Mouse (Mus musculus) adrenal gland, adult (tissue): ENCODE data around the gene Olfr571.

Experiments used
- DNase-seq, 2 experiments: peaks; one replicate each; pipeline ENCODE4 v3.0.0; 2022 to 2023; ENCODE audit warnings: low spot score in 1 of 2; ENCODE audit not compliant: inconsistent age in 2 of 2

The Olfr571 gene

DNA sequence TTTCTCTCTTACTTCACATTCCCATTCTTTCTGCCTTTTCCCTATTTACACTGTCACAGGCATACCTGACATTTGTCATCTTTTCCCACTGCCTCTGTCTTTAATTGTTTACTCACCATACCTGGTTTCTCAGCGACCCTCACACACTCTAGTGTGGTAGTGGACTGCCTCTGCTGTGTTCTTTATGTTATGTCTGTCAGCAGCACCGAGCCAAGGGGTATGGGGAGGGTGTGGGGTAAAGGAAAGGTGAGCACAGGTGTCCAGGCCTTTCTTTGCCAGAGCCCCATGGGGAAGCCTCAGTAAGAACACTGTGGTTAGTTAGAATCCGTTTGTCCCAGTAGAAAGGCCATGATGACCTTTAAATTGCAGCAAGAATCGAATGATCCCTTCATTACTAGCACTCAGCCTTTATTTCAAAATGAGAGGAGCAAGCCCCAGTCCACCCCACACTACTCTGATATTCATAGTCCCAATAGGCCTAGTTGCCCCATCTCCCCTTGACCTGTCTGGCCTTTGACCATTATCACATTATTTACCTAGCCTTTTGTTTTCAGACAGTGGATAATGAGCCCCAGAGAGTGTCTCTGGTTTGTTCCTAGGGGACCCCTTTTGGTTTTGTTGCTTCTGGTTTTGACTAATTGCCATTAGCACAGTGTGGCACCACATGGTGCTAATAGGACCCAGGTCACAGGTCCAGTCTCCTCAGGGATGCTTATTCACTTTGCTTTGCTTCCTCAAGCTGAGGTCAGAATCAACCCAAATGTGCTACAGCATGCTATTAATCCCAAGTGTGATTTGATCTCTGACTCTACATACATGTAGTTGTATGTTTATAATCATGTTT, at the start of gene Olfr571:
Gene Olfr571, minus strand, starts transcription at position 505 of the 844 bp plus-strand sequence.
- DNase-seq: peak in 1 of 2 experiments; percentile 30

DNA sequence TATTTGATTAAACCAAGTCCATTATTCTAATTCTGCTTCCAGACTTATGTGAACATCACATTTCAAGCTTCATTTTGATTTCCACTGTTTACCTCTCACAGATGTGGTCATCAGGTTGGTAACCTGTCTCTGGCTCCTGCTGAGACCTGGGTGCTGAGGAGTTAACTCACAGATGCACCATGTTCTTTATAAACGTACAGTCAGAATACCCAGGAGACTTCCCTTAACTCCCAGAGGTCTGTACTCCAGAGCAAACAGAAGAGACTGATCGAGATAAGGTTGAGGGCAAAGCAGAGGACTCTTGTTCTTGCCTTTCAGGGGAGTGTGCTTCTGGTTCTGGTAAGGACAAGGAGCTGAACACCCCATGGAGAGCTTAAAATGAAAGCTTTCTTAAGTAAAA, 45.0 kb upstream of the Olfr571 start, which contains the start of gene Olfr576:
Gene Olfr576, plus strand, starts transcription at position 301 of the 400 bp plus-strand sequence.
- no peak for DNase-seq

DNA sequence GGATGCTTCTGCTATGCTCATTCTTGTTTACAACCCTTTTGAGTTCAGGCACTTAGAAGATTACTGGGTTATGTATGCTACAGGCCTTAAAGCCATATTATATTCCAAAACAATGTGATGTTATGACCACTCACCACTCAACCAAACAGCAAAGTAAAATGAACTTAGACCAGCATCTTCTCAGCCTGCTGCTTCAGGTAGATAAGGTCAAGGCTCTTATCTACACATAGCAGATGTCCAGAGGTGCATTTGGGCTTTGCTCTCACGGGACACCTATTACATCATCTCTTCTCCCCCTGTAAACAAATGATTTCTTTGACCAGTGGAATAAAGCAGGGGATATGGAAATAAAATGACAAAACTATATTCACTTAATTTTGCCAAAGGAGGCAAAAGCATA, 41.3 kb upstream of the Olfr571 start, which contains the start of gene Olfr575:
Gene Olfr575, minus strand, starts transcription at position 183 of the 400 bp plus-strand sequence.
- no peak for DNase-seq

DNA sequence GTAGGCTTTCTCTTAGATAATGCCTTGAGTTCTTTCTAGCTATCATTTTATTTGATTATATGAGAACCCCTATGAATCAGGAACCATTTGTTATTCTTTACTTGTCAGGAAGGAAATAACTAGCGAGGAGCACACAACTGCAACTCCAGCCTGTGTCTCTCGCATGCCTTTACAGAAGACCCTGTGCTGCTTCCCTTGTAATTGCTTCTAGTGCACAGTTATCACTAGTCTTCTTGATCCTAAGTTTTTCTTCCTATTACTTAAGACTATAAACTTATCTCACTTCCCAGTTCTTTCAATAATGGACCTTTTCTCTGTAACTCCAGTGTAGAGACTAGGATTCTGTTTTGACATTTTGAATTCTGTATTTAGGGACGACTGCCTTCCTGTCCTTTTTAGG, 40.8 kb upstream of the Olfr571 start:
- DNase-seq: no peak

DNA sequence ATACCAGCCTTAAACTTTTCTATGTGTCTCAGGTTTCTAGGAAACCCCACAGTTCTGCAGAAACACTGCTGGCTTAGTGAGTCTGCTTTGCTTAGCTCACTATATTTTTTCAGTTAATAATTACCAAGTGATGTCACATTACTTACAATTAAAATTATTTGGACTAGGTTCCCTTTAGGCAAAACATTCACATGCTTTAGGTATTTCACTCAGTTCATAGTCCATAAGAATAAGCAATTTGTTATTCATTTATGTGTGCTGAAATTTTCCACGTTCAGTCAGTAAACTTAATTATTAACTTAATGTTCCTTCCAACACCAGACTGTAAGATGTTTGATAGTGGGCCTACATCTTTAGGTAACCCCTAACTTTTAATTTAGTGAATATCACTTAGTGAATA, 33.4 kb upstream of the Olfr571 start:
- no peak for DNase-seq

DNA sequence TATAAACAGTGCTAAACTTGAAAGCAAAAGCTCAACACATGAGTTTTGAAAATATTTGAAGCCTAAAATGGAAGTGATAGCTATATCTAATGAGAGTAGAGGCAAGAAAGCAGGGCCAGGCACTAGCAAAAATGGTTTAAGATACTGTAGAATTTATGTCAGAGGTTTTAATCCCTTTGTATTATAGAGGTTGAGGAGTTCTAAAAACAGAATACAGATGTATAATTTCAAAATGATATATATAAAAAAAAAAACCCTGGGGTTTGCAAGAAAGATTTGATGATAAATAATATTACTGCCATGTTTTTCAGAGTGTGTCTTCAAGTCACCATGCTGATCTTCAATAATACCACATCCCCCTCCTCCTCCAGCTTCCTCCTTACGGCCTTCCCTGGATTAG, 30.8 kb upstream of the Olfr571 start, which contains the start of gene Olfr574:
Gene Olfr574, plus strand, starts transcription at position 301 of the 400 bp plus-strand sequence.
- DNase-seq: no peak

DNA sequence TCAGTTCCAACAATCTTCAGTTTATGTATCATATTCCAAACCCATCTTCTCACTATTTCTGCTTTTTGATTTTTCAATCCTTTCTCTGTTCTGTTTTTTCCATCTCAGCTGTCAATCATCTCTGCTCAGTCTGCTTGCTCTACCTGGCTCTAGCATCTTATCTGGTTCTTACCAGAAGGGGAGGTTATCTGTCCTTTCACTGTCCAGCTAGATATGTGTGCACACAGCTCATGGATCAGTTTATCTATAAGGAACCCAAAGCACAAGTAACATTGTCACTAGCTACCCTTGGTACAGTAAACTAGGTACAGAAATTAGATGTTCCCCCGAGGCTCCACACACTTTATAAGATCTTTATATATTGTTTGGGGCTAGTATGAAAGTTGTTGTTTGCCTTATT, 26.1 kb upstream of the Olfr571 start:
- no peak for DNase-seq

DNA sequence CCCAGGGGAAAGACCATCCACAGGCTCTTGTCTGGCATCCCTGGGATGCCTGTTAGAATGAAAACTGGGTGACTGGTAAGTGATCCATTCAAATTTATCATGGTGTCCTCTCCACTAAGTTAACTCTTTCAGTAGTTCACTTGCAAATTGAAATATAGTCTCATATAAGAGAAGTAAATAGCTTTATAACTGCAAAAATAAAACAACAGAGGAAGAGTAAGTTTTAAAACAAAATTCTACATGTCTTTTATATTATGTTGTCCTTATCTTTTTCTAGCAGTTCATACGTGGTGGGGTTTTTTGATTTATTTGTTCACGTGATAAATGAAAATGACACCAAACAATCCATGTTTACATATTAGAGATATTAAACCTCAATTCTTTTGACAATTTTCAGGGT, 25.1 kb upstream of the Olfr571 start, which contains the start of gene Olfr573-ps1:
Gene Olfr573-ps1, minus strand, starts transcription at position 101 of the 400 bp plus-strand sequence.
- no peak for DNase-seq

DNA sequence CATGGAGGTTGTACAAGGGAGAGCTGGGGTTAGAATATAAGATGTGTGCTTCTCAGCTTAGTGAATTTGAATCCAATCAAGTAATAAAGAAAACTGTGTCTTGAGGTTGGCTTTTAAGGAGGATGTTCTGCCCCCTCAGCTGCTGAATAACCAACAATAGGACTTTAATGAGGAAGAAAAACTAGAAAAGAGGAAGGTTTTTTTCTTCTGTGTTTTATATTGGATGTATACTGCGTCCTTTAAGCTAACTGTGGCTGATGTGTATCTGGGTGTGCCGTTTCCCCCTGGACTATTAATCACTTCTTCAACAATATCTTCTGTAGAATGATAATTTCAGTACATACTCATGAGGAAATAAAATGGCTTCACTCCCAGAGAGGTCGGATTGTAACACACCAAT, 9.8 kb upstream of the Olfr571 start:
- no peak for DNase-seq

DNA sequence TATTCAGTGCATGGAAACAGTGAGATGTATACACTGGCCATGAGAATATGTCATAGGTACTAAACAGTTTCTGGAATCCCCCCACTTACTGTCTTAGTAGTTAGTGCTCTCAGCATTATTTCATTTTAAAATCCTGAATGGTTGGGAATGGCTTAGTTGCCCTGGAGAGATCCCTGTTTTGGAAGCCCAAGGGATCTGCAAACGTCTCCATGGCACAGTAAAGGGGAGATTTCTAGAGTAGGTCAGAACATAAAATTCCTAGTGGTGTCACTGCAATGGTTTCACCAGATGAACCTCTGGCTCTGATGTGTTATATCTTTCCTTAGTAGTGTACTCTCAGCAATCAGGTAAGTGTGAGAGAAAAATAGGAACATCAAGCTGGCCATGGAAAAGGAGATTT, 6.8 kb upstream of the Olfr571 start, which contains the start of gene Olfr572:
Gene Olfr572, plus strand, starts transcription at position 301 of the 400 bp plus-strand sequence.
- DNase-seq: no peak

DNA sequence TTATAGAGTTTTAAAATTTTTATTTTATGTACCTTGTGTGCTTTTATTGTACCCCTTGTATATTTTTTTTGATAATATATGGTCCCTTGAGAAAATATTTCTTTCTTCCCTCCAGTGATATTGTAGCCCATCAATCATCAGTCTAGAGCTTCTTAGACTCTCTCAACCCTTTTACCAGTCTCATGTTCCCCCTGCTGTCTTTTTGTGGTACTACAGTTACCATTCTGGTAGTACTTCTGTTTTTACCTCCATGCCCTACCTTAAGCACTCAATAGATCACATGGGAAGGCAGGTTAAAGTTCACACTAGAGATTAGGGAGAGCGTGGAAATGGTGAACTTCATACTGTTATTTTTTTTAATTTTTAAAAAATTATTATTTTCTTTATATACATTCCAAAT, 2.3 kb upstream of the Olfr571 start:
- DNase-seq: peak in 1 of 2 experiments; percentile 73

DNA sequence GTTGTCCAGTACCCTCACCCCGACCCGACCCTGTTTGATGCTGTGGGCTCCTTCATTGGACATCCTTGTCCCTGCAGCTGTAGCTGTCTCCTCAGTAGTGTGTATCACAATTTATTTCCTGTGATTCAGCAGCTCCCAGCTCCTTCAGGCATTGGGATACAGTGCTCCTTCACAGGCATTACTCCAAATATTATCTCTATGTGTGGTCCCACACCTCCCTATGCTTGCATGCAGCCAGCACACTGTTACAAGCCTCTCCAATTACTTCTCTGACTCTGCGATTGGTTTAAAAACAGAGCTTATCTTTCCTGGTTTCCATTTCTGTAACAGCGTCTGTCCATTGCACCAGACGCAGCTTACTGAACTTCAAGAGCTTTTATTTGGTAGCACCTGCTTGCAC, 931 bp downstream of the Olfr571 start:
- peak in 1 of 2 experiments; percentile 25 for DNase-seq

DNA sequence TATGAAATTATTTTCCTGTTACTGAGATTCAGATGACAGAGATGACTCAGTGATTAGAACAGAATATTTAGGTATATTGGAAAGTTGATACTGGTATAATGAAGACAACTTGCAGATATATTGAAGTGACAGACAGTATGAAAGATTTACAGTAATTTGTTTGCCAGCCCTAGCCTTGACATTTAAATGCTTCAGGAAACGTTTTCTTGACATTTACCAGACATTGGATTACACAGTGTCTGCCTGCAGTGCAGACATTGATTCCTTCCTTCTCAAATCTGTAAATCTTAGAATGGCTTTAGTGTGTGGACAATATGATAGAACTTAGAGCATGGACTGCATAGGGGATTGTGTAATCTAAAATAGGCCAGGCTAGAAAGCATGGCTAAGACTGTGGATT, 2.1 kb downstream of the Olfr571 start:
- peak in 1 of 2 experiments; percentile 64 for DNase-seq

DNA sequence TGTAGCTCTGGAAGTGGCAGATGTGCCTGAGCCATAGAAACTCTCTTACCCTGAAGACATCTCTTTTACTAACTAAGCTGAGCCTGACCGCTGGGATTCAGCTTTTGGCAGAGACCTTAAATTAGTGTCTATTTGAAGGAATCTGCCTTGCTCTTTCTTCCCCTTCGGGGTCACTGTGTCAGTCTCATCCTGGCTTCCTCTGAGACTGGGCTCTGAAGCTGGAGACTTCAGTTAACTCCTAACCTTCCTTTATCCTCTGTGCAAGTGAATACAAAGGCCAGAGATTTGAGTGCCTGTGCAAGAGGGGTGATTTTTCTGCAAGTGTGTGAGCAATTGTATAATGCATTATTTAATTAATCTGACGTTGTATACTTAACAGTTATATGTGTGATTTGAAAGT, 26.6 kb downstream of the Olfr571 start, which contains the start of gene Olfr569:
Gene Olfr569, minus strand, starts transcription at position 101 of the 400 bp plus-strand sequence.
- no peak for DNase-seq

DNA sequence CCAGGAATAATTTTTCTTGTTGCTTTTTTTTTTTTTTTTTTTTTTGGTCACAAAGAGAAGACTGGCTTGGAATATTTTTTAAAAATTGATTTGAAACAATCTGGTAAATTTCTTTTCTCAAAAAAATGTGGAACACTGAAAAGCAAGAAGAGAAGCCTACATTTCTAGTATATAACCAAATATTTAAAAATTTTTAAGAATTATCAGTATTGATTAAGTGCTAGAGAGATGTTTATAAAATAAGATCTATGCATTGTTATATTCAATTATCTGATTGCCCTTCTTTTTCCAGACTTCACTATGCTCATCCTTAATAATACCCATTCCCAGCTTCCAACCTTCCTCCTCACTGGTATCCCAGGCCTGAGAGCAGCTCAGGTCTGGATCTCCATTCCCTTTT, 40.5 kb downstream of the Olfr571 start, which contains the start of gene Olfr568:
Gene Olfr568, plus strand, starts transcription at position 301 of the 400 bp plus-strand sequence.
- no peak for DNase-seq

DNA sequence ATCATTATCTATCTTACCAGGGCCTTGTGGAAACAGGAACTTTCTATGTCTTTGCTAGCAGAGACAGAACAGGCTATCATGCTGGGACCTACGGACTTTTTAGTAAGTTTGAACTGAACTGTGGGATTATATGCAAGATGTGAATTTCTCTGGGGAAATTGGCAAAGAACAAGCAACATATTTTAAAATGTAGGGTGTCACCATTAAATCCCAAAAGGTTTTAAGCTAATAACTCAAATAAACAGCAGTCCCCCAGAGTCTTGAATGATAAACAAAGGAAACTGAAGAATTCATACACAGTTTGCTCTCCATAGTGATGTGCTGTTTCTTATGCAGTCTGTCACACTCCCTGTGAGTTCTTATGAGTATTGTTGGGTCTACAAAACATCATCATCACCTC, 58.7 kb downstream of the Olfr571 start, which contains the start of gene Olfr566:
Gene Olfr566, minus strand, starts transcription at position 101 of the 400 bp plus-strand sequence.
- no peak for DNase-seq

DNA sequence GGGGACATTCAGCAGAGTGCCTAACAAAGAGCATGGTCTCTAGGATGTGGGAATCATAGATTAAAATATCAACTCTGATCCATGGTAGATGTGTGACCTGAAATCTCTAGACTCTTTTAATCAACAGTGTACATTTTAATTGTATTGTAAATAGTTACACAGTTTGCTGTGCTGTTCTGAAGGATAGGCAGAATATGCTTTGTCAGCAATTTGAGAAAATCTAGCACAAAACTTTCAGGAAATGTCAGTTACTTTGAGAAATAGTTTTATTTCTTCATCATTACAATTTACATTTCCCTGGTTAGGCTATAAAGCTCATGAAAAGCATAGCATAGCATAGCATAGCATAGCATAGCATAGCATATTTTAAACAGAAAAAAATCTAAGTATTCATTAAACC, 61.5 kb downstream of the Olfr571 start:
- DNase-seq: no peak
